Mouse (Mus musculus) brain, embryonic 14.5 days (tissue): ENCODE measurements around the gene Rif1.

ENCODE experiments used
- CTCF ChIP-seq: fragments of 200-500 bp; IDR thresholded peaks from 2 replicates; pipeline ENCODE4 v1.5.1; 2012; ENCODE audit warnings: inconsistent platforms, mild to moderate bottlenecking, moderate library complexity, borderline replicate concordance; ENCODE audit not compliant: insufficient read depth, insufficient read length; ENCODE audit errors: extremely low read depth
- POLR2A ChIP-seq: fragments of 200-500 bp; IDR thresholded peaks from 2 replicates; pipeline ENCODE4 v1.6.1; 2012; ENCODE audit warnings: mild to moderate bottlenecking, inconsistent platforms, borderline replicate concordance; ENCODE audit not compliant: poor library complexity, insufficient read depth, insufficient read length, severe bottlenecking; ENCODE audit errors: extremely low read depth

- TF ChIP-seq POLR2A (no peak), CTCF (no peak)
These were observed 691 bp downstream of the Rif1 start for GRCm38 (mm10) chr2:52073141-52073904.
